Mouse (Mus musculus) urinary bladder, adult 18-20 months (tissue): ENCODE measurements at regions not wholly inside any gene's neighbourhood (a gene's known extent, or its start where the extent isn't known, plus 50 kb on each side); places are given as distances from the start of the nearest gene placed in this dataset.

ENCODE experiments used
- DNase-seq, 2 experiments: peaks; one replicate each; pipeline ENCODE4 v3.0.0; 2022; ENCODE audit warnings: low spot score in 2 of 2, mixed read lengths in 2 of 2

DNA sequence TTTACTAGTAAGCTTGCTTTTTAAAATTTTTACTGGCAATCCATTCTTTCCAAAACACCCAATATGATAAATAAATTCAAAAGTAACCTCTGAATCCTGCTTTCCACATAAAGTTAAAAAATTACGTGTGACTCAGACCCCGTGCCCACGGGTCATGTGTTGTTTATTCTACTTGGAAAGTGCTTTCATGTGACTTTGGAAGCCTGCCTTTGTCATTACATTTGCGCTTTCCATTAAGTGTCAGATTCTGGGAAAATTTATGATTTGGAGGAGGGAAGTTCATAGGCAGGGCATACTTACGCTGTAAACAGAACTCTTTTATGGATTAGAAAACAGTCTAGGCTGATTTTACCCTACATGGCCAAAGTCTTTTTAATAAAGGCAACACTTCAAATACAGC, 466.8 kb upstream of the Adamts5 start:
- DNase-seq, result no peak

- no peak for DNase-seq
Observed at GRCm38 (mm10) chr16:86366197-86366596, 464.6 kb upstream of the Adamts5 start.

DNA sequence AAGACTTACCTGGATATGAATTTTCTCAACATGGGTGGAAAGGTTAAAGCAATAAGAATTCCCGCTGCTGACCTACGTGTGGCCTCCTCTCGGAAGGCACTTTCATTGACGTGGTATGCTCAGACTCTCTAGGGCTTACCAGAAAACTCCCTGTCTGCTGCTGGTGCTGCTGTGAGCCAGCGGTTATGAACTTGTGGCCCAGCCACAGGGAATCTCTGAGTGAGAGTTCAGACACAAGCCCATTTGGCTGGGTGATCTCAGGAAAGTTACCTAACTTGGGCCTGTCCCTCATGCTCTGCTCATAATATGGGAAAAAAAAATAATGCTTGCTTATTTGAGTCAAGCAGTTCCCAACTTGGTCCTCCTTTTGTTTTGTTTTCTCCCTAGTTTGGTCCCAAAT, 459.5 kb upstream of the Adamts5 start:
- DNase-seq, result no peak

DNA sequence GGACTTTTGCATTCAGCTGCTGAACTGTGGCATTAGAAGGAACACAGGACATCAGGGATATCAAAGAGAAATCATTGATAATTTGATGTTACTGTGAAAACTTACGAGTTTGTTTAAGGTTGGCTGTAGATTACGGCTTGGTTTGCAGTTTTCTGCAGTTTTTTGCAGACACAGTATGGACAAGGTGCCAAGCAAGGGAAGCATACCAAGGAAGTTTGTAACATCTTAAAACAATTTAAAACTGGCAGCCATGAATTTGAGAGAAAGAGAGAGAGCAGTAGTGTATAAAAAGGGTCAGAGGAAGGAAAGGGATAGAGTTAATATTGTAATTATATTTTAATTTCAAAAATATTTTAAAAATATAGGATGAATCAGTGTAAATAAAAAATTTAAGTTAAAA, 453.4 kb upstream of the Adamts5 start:
- DNase-seq, result no peak

DNA sequence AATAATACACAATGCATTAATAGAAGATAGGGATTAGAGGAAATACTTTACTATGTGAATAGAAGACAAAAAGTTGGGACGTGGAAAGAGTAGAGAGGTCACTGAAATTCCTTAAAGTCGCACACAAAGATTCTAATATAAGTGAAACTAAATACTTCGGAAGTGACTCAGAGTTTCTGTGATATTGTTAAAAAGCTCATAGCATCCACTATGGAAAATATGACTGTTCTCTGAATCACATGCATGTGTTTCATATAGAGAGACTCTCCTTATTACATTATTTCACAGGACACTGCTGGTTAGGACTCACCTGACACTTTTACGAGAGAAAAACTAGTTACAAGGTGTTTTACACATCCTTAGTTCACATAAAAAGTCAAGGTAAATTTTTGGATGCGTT, 446.1 kb upstream of the Adamts5 start:
- no peak for DNase-seq

GRCm38 (mm10) chr16:86346916-86347315, 445.3 kb upstream of the Adamts5 start:
- no peak for DNase-seq

DNA sequence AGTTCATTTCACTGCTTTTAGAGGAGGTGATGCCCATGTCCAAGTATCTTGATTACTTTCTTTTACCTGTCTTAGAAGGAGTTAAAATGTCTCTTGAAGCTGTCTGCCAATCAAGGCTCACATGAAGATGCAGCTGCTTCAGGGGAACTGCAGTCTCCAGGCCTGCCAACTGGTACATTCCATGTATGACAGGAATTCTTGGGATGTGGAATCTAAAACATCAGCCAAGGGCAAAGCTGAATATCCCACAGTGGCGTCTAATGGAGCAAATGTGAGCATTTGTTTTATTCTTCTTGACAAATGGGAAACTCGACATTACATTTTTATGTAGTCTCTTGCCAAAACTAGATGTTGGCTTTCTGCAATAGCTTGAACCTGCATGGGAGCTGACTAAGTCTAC, 438.7 kb upstream of the Adamts5 start:
- no peak for DNase-seq

DNA sequence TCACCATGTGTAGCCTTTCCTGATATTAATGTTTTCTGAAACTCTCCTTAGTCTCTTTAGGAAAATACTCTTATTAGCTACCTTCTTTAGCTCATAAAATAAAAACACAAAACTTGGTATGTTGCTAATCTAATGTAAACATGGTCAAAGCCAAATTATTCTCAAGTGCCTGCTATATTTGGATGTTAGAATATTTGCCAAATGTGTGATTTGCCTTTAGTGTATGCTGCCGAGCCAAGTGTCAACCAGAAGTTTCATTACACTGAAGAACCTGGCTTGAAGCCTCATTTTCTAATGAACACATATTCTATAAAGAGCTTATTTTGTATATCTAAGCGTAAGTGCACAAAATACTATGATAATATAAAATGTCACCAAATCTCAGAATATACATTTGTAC, 423.8 kb upstream of the Adamts5 start:
- DNase-seq, result no peak

GRCm38 (mm10) chr16:86318898-86319297, 417.3 kb upstream of the Adamts5 start:
- DNase-seq, result no peak

- no peak for DNase-seq
Observed at GRCm38 (mm10) chr16:86309696-86310095, 408.1 kb upstream of the Adamts5 start.

- DNase-seq, result no peak
Observed at GRCm38 (mm10) chr16:86303869-86304268, 402.2 kb upstream of the Adamts5 start.

GRCm38 (mm10) chr16:86302451-86303145, 401.0 kb upstream of the Adamts5 start:
- no peak for DNase-seq

GRCm38 (mm10) chr16:86294436-86294835, 392.8 kb upstream of the Adamts5 start:
- no peak for DNase-seq

GRCm38 (mm10) chr16:86281326-86281725, 379.7 kb upstream of the Adamts5 start:
- DNase-seq, result no peak

DNA sequence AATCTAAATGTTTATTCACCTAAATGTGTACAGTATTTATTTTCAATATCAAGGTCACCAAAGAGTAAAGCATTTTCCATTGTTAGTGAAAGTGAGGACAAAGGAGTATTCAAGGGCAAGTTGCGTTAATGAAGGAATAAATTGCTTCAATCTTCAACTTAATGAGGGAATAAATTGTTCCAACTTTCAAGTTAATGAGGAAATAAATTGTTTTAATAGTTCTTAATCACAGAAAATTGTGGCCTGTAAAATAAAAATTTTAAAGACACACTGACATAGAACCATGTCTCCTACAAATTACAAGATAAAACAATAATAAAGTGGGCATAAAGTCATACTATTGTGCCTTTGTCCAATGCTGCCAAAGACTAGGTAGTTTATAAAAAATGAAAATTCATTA, 375.4 kb upstream of the Adamts5 start:
- DNase-seq, result no peak

GRCm38 (mm10) chr16:86261612-86262011, 360.0 kb upstream of the Adamts5 start:
- no peak for DNase-seq

DNA sequence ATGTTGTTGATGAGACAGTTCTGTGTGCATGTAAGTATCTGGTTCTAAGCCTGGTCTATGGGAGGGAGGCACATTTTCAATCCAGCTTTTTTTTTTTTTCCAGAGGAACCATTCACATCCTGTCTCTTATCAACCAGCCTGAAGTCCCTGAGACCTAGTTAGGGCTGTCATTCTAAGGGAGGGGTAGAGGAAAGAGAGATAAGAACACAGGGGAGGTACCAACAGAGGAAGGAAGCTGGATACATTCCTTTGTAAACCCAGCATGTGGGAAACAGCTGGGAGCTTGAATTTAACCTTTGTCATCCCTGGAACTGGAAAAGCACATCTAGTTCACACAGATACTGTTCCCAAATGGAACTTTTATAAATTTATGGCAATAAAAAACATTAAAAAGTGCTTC, 351.0 kb upstream of the Adamts5 start:
- no peak for DNase-seq

DNA sequence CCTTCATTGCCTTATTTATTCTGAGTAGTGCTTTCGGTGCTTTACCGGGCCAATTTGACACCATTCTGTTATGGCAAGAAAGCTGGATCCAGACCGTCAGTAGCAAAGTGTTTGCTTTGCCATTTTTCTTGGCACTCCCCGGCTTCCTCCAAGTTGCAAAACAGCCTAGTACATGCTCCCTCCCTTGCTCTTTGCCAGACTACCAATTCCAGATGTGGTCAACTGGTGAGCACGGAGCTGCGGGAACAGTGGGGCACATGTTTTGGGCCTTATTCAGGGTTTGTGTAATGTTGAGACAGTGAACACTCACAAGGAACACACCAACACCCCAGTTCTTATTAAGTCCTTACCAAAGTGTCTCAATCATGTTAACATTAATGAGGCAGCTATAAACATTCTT, 348.4 kb upstream of the Adamts5 start:
- no peak for DNase-seq

DNA sequence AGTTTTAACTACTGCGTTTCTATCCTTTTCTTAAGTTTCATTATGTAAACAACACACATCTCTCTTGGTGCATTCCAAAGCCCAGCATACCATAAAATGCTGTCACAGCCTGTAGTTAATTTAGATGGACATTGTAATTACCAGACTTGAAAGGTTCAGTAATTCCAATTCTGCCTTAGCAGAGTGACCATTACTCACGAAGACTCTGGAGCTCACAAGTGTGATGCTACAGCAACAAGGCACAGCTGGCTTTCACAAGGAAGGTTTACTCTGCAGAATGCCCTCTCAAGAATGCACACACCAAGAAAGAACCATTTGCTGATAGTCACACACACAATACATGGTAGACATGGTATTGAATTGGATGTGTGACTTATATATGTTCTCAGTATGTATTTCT, 342.6 kb upstream of the Adamts5 start:
- DNase-seq, result no peak

GRCm38 (mm10) chr16:86242766-86243510, 341.3 kb upstream of the Adamts5 start:
- no peak for DNase-seq

DNA sequence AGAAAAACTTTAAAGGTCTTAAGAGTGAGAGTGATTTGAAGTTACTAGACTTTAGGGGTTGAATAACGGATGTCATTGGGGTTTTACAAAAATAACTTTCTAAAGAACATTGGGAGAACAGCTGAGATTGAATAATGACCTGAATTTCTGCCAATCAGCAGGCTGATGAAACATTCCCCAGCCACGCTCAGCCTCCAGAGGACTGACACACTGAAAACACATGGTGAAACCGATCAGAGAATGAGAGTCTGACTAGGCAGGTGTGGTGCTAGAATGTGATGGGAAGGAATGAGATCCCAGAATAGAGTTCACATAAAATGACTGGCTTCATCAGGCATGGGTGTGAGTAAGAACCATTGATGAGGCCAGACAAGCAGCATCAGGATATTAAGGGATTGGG, 321.4 kb upstream of the Adamts5 start:
- DNase-seq, result no peak

DNA sequence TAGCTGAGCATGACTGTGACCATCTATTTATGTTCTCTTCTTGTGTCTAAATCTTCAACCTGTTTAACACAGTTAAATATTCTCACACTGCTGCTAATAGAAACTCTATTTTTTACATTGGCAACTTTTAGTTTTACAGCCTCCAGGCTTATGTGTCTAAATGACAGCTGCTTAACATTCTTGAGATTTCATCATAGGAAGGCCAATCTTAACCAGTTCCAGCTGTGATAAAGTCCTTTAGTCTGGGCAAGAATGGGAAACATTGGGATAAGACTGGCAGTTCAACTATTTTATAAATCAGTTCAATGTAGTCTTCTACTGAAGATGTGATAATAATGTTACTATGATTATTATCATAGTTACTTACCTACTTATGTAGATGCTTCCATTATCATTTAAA, 308.9 kb upstream of the Adamts5 start:
- no peak for DNase-seq

DNA sequence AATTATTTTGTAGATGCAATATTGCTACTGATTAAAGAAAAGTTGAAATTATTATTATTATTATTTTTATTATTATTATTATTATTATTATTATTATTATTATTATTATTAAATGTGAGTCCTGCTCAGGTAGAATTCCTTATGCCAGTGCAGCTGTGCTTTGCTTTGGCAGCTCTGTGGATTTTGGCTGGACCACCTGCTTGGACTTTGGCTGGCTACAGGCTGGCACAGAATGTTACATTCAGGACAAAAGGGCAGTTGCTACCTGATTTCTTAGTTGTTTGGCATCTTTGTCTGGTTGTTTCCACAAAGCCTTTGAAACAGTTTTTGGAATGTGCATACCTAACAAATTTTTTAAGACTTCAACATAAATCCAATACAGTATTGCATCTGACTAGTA, 307.7 kb upstream of the Adamts5 start:
- no peak for DNase-seq

- no peak for DNase-seq
Observed at GRCm38 (mm10) chr16:86189874-86190273, 288.2 kb upstream of the Adamts5 start.
